Mouse (Mus musculus) cortical plate, adult 2 months (tissue): ENCODE results near the gene Ier2.

Source experiments
- CTCF ChIP-seq: fragments of 200-500 bp; IDR thresholded peaks from 2 replicates; pipeline ENCODE4 v1.5.1; 2011; ENCODE audit warnings: mild to moderate bottlenecking, control low read depth, low read length; ENCODE audit not compliant: insufficient read depth; ENCODE audit errors: extremely low read depth
- POLR2A ChIP-seq: fragments of 200-500 bp; IDR thresholded peaks from 2 replicates; pipeline ENCODE4 v1.6.1; 2011; ENCODE audit warnings: mild to moderate bottlenecking, low read length, control low read depth; ENCODE audit not compliant: insufficient read depth; ENCODE audit errors: extremely low read depth

GRCm38 (mm10) chr8:84660819-84661457, 1.7 kb downstream of the Ier2 start:
- no peak for TF ChIP-seq CTCF
- TF ChIP-seq POLR2A, result no peak
